Mouse (Mus musculus): Measurements from ENCODE around the gene 6030468B19Rik. TPM values are rescaled to one million over a fixed set of nuclear protein-coding genes. Genes with fewer than 3 reads are reported as not detected.

The 6030468B19Rik gene
- polyA plus RNA-seq, 1 experiment = not detected

DNA sequence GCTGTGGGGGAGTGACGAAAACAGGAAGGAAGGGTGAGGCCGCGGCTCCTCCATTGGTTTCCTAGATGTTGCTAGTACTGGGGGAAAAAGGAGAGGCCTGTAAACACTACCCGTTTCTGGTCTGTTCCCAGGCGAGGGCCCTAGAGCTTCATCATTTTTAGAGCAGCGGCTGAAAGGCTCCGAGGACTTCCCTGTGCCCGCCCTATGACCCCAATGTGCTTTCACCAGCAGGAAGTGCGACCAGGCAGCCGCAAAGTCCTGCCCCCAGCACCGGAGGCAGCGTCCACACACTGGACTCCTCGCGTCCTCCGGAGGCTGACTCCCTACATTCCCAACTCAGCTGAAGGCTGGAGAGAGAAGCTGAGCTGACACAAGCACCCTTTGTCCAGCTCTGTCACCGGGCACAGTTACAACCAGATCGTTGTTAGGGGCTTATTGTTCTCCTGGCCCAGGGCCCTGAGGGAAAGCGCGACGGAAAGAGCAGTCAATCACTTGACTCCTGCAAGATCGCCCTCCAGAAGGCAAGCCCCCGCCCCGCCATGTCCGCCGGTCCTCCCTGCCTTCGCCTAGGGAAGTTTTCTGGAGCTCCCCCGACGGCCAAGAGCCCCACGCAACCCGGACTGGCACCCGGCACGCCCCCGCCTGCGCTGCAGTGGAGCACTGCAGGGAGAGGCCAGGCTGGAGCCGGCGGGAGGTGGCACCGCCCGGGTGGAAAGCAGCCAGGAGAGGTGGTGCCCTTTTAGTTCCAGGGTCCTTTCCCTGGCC is 17.8 kb upstream of the 6030468B19Rik start:
- peak; percentile 81 for TF ChIP-seq POLR2A (IDR thresholded peaks at IDR 0.05; ENCODE audit: insufficient read length, low read depth)
- no peak for TF ChIP-seq CEBPB (IDR thresholded peaks at IDR 0.05; ENCODE audit: insufficient read depth, poor library complexity, severe bottlenecking)
- TF ChIP-seq MYOD1 (IDR thresholded peaks at IDR 0.05; ENCODE audit: control insufficient read depth in 1 of 3, insufficient read length in 2 of 3, low read depth in 2 of 3) = no peak
- TF ChIP-seq POLR2AphosphoS2 (IDR thresholded peaks at IDR 0.05; ENCODE audit: insufficient read length, low read depth) = peak; percentile 83
- TF ChIP-seq E2F4 (IDR thresholded peaks at IDR 0.05; ENCODE audit: insufficient read depth) = no peak
- Histone ChIP-seq H3K79me2 (ENCODE audit: control insufficient read depth, insufficient read depth) (no peaks in the 10 kb centered on the region), H3K27me3 (ENCODE audit: control insufficient read depth, insufficient read depth, insufficient read length) (no peaks in the 10 kb centered on the region), H3ac (ENCODE audit: control insufficient read depth, insufficient read length) (peak overlapping the region; percentile 29), H3K4me2 (ENCODE audit: low read depth) (peak overlapping the region; percentile 94), H3K4me3 (peak overlapping the region; percentile 59), H3K36me3 (ENCODE audit: control insufficient read depth, insufficient read depth) (peaks cover 8% of the 10 kb centered on the region)

DNA sequence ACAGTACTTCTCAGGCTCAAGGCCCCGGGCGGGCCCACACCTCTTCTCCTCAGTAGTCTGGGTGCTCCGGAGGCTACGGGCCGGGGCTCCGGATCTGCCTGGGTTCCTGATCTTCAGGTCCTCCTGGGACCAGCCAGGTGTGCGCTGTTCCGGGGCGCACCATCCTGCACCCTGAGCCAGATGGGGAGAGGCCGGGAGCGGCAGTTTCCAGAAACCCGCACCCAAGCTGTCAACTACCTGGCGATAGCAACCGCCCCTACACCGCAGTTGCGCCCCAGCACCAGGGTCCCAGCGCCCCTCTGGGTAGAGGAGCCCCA is 17.3 kb upstream of the 6030468B19Rik start:
- H3K27me3 ChIP-seq (ENCODE audit: control insufficient read depth, insufficient read depth, insufficient read length) = no peaks in the 10 kb centered on the region
- TF ChIP-seq SRF (IDR thresholded peaks at IDR 0.05; ENCODE audit: control insufficient read depth, insufficient read length, low read depth) (no peak), POLR2A (IDR thresholded peaks at IDR 0.05; ENCODE audit: insufficient read length, low read depth) (no peak), TCF12 (IDR thresholded peaks at IDR 0.05; ENCODE audit: insufficient read depth, poor library complexity, severe bottlenecking) (no peak), USF1 (IDR thresholded peaks at IDR 0.05; ENCODE audit: low read depth) (no peak), MYOD1 (IDR thresholded peaks at IDR 0.05; ENCODE audit: control insufficient read depth in 1 of 3, insufficient read length in 2 of 3, low read depth in 2 of 3) (no peak), E2F4 (IDR thresholded peaks at IDR 0.05; ENCODE audit: insufficient read depth) (no peak), POLR2AphosphoS2 (IDR thresholded peaks at IDR 0.05; ENCODE audit: insufficient read length, low read depth) (no peak), MYOG (IDR thresholded peaks at IDR 0.05; ENCODE audit: control insufficient read depth in 1 of 3, insufficient read depth in 1 of 3, insufficient read length in 2 of 3, low read depth in 2 of 3) (no peak), REST (IDR thresholded peaks at IDR 0.05; ENCODE audit: insufficient read depth, insufficient read length) (no peak), CEBPB (IDR thresholded peaks at IDR 0.05; ENCODE audit: insufficient read depth, poor library complexity, severe bottlenecking) (no peak), MAX (IDR thresholded peaks at IDR 0.05; ENCODE audit: low read depth) (no peak), TCF3 (IDR thresholded peaks at IDR 0.05; ENCODE audit: insufficient read length, low read depth) (no peak)
- peak overlapping the region; percentile 94 for H3K4me2 ChIP-seq (ENCODE audit: low read depth)
- peaks cover 3% of the 10 kb centered on the region for H3K36me3 ChIP-seq (ENCODE audit: control insufficient read depth, insufficient read depth)
- H3K4me3 ChIP-seq = peak overlapping the region; percentile 59
- no peaks in the 10 kb centered on the region for H3K79me2 ChIP-seq (ENCODE audit: control insufficient read depth, insufficient read depth)
- H3ac ChIP-seq (ENCODE audit: control insufficient read depth, insufficient read length) = peak overlapping the region; percentile 29

DNA sequence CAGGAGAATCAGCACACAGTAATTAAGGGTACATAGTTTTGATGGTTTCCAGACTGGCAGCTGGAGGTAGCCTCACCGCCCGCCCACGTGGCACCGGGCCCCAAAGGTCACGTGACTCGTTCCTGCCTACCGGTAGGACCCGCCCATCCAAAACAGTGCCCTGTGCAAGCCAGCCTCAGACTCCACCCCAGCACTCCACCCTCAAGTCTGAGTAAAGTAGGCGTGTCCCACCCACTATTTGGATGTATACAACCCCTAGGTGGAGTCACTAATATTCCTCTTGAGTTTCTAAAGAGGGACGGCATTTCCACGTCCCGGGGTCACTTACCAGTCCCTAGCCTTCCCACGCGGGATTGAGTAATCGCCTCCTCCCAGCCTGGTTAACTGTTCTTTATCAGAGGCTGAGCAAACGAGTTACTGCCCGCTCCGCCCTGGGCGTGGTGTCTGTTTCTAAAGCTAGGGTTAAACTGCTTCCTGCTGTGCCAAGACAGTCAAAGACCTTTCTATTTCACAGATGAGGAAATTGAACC is 16.8 kb upstream of the 6030468B19Rik start:
- Histone ChIP-seq H3K79me2 (ENCODE audit: control insufficient read depth, insufficient read depth) (no peaks in the 10 kb centered on the region), H3ac (ENCODE audit: control insufficient read depth, insufficient read length) (peak overlapping the region; percentile 29), H3K4me3 (peak overlapping the region; percentile 59), H3K4me2 (ENCODE audit: low read depth) (peak overlapping the region; percentile 94), H3K36me3 (ENCODE audit: control insufficient read depth, insufficient read depth) (no peaks in the 10 kb centered on the region), H3K27me3 (ENCODE audit: control insufficient read depth, insufficient read depth, insufficient read length) (no peaks in the 10 kb centered on the region)
- TF ChIP-seq CEBPB (IDR thresholded peaks at IDR 0.05; ENCODE audit: insufficient read depth, poor library complexity, severe bottlenecking) = peak; percentile 72; the same call in 1 of the 2 replicates
- peak; percentile 84 for TF ChIP-seq USF1 (IDR thresholded peaks at IDR 0.05; ENCODE audit: low read depth)
- TF ChIP-seq POLR2A (IDR thresholded peaks at IDR 0.05; ENCODE audit: insufficient read length, low read depth) = peak; percentile 35
- TF ChIP-seq MYOG (IDR thresholded peaks at IDR 0.05; ENCODE audit: control insufficient read depth in 1 of 3, insufficient read depth in 1 of 3, insufficient read length in 2 of 3, low read depth in 2 of 3) = peak in 1 of 3 experiments; percentile 23
- TF ChIP-seq POLR2AphosphoS2 (IDR thresholded peaks at IDR 0.05; ENCODE audit: insufficient read length, low read depth) = peak; percentile 16
- TF ChIP-seq MYOD1 (IDR thresholded peaks at IDR 0.05; ENCODE audit: control insufficient read depth in 1 of 3, insufficient read length in 2 of 3, low read depth in 2 of 3) = peak in 1 of 3 experiments; percentile 48
- no peak for TF ChIP-seq REST (IDR thresholded peaks at IDR 0.05; ENCODE audit: insufficient read depth, insufficient read length)
- no peak for TF ChIP-seq SRF (IDR thresholded peaks at IDR 0.05; ENCODE audit: control insufficient read depth, insufficient read length, low read depth)

DNA sequence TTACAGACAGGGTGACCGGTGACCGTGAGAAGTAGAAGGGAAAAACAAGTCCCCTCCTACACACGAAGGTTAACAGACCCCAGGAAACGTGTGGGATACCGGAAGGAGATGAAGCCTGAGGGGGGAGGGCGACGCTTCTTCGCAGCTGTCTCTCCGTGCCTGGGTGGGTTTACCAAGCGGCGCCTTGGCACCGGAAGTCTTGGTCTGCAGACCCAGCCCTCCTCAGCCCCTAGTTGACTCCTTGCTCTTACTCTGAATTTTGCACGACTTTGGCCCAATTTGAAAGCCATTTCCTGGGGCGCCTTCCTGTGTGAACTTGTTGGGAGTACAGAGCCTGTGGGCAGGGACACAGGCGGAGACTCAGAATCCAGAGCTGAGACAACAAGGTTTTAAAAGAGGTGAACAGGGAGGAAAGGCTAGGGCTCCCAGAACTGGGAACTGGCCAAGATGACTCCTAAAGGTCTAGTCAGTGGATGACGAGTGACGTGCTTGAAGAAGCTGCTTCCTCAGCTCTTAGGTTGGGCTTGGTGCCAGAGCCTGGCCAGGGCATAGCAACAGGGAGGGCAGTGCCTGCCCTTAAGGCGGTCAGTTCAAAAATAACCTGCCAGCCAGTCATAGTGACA is 16.1 kb upstream of the 6030468B19Rik start:
- H3ac ChIP-seq (ENCODE audit: control insufficient read depth, insufficient read length) = no peak overlapping the region
- no peaks in the 10 kb centered on the region for H3K27me3 ChIP-seq (ENCODE audit: control insufficient read depth, insufficient read depth, insufficient read length)
- peak overlapping the region; percentile 59 for H3K4me3 ChIP-seq
- H3K4me2 ChIP-seq (ENCODE audit: low read depth) = peak overlapping the region; percentile 94
- peak in 2 of 3 experiments; percentile 48 to 74 for TF ChIP-seq MYOD1 (IDR thresholded peaks at IDR 0.05; ENCODE audit: control insufficient read depth in 1 of 3, insufficient read length in 2 of 3, low read depth in 2 of 3)
- no peak for TF ChIP-seq MAX (IDR thresholded peaks at IDR 0.05; ENCODE audit: low read depth)
- TF ChIP-seq MYOG (IDR thresholded peaks at IDR 0.05; ENCODE audit: control insufficient read depth in 1 of 3, insufficient read depth in 1 of 3, insufficient read length in 2 of 3, low read depth in 2 of 3) = peak in 1 of 3 experiments; percentile 50
- TF ChIP-seq E2F4 (IDR thresholded peaks at IDR 0.05; ENCODE audit: insufficient read depth) = peak; percentile 67
- no peak for TF ChIP-seq POLR2A (IDR thresholded peaks at IDR 0.05; ENCODE audit: insufficient read length, low read depth)
- no peaks in the 10 kb centered on the region for H3K36me3 ChIP-seq (ENCODE audit: control insufficient read depth, insufficient read depth)
- H3K79me2 ChIP-seq (ENCODE audit: control insufficient read depth, insufficient read depth) = no peaks in the 10 kb centered on the region
